Mouse (Mus musculus): ENCODE results near the gene Alppl2. TPM values are rescaled to one million over a fixed set of nuclear protein-coding genes. Genes with fewer than 3 reads are reported as not detected.
A peak's percentile ranks its signal among the peaks of the same experiment; 100 is the strongest.

The Alppl2 gene
- total RNA-seq (2021), result not detected in 2 replicates
- long read RNA-seq, result 0 reads

DNA sequence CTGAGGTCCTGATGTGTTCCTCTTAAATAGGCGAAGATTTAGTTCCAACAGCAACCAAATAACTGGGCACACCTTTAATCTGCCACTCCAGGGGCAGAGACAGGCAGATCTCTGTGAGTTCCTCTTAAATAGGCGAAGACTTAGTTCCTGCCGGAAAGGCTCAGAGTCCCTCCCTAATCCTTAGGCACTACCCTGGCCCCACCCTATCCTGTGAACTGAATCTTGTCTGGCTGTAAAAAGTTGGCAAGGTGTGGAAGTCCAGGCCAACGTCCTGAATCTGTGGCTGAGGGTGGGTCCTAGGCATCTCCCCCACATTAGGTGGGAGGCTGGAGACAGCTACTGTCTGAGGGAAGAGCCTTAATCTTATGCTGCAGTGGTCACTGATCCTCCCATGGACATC is at the start of gene Alppl2:
Gene Alppl2, minus strand, starts transcription at position 101 of the 400 bp plus-strand sequence.
- no peak for DNase-seq

DNA sequence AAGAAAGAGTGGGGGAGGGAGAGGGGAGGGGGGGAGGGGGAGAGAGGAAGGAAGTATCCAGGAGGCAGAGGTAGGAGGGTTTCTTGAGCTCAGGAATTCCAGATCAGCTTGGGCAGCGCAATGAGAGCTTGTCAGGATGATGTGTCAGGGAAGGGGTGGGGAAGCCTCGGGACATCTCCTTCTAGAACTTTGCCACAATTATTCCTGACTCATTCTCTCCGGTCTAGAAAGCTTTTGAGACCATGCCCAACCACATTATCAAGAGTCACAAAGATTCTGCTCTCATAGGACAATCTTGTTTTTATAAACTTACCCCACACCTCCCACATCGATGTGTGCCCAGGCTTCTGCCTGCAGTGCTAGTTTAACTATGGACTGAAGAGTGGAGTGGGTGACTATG is 42.1 kb upstream of the Alppl2 start:
- DNase-seq, result no peak

DNA sequence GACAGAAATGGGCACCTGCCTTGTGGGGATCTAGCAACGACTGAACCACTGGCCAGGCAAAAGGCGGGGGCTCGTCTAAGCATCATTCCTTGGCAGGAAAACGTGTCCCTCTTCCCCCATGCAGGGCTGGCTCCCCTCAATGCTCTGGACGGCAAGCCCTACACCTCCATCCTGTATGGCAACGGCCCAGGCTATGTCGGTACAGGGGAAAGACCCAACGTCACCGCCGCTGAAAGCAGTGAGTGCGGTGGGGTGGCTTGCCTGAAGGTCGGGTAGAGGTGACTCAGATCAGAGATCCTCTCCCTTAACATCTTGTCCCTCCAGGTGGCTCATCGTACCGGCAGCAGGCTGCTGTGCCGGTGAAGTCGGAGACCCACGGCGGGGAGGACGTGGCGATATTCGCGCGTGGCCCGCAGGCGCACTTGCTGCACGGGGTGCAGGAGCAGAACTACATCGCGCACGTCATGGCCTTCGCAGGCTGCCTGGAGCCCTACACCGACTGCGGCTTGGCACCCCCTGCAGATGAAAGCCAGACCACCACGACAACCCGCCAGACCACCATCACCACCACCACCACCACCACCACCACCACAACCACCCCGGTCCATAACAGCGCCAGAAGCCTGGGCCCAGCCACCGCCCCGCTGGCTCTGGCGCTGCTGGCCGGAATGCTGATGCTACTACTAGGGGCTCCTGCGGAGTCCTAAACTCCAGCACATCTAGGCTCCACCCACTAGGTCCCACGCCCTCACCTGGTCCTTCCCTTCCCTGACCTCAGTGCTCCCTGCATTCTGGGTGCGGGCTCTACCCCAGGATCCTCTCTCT is 37.7 kb upstream of the Alppl2 start:
- DNase-seq, result no peak

DNA sequence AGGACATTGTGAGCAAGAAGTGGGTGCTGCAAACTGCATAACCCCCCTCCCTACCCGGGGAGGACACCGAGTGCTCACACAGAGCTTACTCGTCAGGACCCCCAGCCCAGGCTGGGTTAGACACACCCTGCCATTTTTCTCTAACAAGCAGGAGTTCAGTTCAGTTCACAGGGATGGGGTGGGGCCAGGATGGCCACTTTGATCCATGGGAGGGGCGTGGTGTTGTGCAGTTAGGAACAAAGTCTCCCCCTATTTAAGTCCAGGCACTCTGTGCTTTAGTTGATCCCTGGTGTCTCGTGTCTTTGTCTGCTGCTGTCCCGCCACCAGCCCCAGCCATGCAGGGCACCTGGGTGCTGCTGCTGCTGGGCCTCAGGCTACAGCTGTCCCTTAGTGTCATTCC is 34.9 kb upstream of the Alppl2 start, which contains the start of gene Akp3:
Gene Akp3, plus strand, starts transcription at position 301 of the 400 bp plus-strand sequence.
- no peak for DNase-seq

DNA sequence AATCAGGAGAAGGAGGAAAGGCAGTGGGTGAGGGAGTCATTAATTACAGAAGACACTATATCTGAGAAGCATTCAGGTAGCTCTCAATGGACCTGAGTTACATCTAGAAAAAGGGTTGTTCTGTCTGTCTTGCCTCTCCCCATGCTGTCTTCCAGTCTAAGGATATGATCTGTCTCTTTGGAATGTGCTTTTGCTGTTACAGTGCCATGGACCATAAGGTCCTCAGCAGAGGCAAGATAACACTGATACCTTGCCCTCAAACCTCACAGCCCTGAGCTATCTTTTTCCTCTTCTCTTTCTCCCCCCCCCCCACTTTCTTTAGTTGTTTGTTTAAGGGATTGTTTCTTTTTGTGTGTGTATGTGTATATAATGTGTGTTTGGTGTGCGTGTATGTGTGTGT is 25.1 kb upstream of the Alppl2 start:
- no peak for DNase-seq

DNA sequence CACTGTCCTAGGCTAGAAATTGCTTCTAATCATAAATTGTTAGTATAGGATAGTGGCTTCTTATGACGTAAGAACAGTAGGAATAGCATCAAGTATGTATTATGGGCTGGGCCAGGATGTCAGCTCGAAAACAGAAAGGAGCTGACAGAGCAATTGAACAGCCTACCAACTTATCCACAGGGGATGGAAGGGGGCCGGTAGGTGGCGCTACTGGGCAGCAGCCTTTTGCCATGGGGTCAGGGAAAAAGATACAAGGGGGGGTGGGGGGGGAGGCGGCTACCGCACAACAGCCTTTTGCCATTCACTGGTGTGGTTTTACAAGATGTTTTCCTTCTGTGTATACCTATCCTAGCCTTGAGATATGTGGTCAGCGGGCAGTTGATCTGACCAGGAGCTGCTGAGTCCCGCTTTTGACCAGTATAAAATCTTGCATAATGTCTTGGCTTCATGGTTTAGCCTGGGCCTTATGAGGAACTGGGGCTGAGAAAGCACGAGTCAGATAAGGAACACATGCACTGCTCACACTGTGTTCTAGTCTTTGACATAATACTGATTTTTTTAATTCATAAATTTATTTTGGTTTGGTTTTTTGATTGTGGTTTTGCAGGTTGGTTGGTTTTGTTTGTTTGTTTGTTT is 22.1 kb upstream of the Alppl2 start:
- DNase-seq, result peak; percentile 72

DNA sequence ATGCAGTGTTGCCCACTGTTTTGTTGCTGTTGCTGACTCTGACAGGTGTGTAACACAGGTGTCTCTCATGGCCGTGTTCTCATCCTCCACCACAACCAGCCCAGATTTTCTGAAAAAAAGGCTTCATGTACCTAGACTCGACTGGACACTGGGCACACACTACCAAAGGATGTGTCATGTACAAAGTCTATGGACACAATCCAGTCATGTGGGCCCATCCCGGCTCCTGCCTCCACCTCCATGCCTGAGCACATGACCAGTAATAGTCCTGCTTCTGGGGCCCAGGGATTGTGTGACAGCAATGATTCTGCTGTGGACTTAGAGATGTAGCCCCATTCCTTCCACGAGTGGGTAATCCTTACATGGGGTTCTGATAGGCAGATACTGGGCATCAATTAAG is 18.8 kb upstream of the Alppl2 start:
- no peak for DNase-seq

DNA sequence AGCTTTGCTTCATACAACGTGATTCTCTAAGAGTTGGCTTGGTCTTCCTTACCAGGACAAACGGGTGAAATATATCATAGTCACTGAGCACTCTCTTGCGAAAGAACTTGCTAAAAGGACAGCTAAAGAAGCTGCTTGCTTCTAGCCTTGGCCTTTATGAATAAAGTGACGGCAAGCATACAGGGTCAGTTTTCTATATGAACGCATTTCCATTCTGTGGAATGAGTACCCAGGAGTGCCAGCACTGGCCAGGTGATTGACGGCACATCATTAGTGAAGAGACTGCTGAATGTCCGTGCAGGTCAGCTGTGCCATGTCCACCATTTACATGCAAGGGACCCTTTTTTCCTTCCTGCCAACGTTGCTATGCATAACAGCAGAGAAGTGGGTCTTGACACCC is 16.8 kb upstream of the Alppl2 start:
- no peak for DNase-seq

DNA sequence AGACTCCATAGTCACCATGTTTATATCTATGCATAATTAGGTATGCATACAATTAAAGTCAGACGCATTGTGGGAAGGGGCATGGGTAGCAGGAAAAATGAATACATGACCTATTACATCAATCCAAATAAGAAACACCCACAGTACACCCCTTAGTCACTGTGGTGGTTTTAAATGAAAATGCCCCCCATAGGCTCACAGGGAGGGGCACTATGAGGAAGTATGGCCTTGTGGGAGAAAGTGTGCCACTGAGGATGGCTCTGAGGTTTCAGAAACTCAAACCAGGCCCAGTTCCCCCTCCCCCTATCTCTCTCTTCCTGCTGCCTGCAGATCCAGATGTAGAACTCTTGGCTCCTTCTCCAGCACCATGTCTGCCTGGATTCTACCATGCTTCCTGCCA is 14.2 kb upstream of the Alppl2 start:
- no peak for DNase-seq

DNA sequence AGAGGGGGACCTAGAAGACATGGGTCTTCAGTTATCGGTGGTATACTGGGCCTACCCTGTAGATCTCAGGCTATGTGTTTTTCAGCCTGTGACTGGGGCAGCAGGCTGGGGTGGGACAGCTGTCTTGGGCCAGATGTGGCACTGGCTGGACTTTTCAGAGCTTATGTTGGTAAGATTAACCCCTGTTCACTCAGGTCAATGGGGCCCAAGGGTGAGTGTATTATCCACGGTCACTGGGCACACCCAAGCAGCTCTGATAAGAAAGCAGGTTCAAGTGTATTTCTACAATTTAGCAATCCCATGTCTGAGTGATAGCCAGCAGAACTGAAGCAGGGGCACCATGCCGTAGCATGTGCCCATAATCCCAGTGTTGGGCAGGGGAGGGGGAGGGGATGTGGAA is 12.4 kb upstream of the Alppl2 start:
- no peak for DNase-seq

DNA sequence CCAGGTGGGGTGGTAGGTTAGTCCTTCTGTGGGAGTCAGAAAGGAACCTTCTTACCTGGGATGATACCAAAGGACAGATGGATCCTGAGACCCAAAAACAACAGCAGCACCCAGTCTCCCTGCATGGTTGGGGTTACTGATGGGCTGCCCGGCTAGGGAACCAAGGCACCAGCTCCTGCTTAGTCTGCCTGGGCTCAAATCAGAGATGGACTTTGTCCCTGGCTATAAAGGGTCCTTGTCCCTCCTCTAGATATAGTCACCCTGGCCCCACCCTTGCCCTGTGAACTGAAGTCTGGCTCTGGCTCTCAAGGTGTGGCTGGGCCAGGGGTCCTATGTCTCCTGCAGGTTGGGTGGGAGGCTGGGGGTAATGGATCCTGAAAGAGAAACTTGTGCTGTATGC is 11.7 kb upstream of the Alppl2 start, which contains the start of gene Alpi:
Gene Alpi, minus strand, starts transcription at position 196 of the 400 bp plus-strand sequence.
- DNase-seq, result no peak

DNA sequence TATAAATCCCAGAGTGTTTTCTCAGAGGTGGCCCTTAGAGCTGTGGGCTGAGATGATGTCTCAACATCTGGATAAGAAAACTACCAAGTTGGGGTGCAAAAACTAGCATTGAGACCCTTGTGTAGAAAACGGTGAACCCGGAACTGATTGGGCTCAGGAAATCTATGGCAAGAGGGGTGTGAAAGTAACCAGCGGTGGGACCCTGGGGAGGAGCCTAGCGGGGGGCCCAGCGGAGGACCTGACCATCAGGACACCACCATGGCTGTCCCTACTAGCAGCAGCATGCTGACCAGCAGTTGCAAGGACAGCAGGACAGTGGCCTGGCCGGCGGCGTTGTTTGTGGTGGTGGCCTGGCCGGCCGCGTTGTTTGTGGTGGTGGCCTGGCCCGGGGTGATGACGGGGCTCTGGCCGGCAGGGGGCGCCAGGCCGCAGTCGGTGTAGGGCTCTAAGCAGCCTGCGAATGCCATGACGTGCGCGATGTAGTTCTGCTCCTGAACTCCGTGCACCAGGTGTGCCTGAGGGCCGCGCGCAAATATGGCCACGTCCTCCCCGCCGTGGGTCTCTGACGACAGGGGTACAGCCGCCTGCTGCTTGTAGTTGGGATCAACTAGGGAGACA is 8.7 kb upstream of the Alppl2 start:
- DNase-seq, result peak; percentile 82

DNA sequence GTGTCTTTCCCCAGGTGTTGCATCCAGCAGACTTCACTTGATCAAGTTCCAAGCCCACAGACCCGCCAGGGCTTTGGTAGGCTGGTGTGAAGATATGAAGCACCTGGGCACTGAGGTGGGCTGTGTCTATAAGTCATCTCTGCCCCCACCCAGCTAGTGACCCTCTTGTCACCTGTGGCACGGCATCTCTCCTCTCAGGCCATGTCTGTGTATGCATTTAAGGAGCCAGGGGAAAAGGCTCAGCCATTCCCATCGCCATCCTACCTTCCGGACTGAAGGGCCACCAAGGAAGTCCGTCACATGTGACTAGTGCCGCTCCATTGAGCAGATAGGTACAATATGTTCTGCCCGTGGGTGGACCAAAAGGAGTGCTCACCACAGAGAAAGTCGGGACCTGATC is 5.9 kb upstream of the Alppl2 start:
- no peak for DNase-seq

DNA sequence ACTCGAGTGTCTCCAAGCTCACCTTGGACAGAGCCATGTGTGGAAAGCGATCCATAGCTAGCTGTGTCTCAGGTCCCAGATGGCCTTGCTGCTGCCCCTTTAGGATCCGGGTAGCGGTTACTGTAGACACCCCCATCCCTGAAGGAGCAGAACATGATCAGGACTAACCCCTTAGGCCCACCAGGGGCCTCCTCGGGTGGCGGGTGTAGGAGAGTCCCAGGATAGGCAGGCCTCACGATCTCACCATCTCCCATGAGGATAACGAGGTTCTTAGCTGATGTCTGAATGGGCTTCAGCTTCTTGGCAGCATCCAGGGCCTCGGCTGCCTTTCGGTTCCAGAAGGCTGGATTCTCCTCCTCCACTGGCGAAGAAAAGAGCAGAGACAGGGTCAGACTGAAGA is 477 bp downstream of the Alppl2 start:
- no peak for DNase-seq

DNA sequence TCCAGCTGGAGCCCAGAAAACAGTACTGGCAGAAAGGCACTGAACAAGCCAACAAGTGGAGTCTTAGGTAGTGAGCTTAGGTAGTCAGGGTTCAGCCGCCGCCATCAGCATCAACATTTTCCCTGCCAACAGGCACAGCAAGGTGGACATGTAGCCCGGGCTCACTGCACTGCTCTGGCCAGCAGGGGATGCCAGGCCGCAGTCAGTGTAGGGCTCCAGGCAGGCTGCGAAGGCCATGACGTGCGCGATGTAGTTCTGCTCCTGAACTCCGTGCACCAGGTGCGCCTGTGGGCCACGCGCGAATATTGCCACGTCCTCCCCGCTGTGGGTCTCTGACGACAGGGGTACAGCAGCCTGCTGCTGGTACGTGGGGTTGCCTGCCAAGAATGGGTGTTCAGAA is 2.8 kb downstream of the Alppl2 start:
- no peak for DNase-seq

DNA sequence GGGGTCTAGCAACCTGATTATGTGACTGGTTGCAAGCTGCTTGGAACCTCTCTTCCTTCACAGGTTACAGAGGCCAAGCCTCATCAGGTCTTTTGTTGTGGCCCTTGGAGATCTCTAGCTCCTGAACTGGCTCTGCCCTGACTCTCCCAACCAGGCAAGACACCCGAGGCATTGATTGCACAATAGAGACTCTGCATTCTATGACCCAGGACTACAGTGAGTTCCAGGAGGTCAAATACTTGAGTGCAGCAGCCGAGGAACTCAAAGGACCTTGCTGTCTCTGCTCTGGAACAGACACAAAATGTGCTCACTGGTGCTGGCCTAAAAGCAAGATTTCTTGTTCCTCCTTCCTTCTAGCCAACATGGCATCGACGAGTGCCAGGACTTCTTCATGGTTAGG is 3.5 kb downstream of the Alppl2 start:
- DNase-seq, result no peak

DNA sequence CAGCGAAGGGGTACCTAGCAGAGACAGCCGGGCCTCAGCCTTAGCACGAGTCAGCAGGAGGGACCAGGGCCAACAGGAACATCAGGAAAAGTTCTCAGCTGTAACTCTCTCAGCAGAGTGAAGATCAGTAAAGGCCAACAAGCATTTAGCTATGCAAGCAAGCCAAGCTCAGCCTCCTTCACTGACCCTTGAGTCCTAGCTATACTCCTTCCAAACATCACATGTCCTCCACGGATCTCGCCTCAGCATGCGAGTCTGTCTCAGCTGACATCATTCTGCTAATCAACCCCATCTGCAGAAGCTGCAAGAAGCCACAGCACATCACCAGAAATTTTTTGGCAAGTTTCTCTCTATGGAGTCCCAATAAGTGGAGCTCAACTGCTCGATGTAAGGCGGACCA is 16.0 kb downstream of the Alppl2 start:
- DNase-seq, result no peak

DNA sequence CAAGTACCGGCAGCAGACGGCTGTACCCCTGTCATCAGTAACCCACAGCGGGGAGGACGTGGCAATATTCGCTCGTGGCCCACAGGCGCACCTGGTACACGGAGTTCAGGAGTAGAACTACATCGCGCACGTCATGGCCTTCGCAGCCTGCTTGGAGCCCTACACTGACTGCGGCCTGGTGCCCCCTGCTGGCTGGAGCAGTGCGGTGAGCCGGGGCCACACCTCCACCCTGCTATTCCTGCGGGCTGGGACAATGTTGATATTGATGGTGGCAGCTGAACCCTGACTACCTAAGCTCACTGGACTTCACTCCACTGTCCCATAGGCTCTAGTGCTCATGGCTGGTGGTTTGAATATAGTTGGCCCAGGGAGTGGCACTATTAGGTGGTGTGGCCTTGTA is 19.0 kb downstream of the Alppl2 start:
- peak; percentile 63 for DNase-seq

DNA sequence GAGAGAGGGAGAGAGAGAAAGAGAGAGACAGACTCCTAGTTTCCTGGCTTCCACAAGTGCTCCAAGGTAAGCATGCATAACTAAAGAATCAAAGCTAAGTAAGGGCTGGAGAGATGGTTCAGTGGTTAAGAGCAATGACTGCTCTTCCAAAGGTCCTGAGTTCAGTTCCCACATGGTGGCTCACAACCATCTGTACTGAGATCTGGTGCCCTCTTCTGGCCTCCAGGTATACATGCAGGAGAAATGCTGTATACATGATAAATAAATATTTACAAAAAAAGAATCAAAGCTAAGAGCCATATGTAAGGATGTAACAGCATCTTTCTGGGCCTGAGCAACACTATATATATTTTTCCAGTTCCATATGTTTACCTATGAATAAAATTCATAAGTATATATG is 28.8 kb downstream of the Alppl2 start:
- no peak for DNase-seq

DNA sequence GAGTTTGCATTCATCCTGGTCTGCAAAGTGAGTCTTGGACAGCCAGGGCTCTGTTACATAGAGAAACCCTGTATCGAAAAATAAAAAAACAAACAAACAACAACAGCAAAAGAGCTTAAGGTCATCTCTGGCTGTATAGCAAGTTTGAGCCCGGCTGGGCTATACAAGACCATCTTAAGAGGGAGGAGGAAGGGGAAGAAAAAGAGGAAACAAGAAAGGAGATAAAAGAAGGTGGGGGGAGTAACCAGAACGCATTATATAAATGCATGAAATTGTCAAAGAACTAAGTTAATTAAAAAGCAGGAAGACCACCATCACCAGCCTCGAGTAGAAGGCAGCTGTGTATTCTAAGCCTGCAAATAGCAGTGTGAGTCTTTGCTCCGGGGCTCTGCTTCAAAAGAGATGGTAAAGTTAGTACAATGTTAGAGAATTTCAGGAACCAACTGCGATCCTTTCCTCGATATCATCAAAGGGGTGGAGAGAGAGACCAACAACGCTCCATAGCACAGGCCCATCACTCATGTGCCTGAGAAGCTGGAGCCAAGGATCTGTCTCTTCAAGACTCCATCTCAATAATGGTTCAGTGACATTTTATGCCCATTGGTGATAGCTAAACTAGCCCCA is 30.6 kb downstream of the Alppl2 start:
- DNase-seq, result no peak

DNA sequence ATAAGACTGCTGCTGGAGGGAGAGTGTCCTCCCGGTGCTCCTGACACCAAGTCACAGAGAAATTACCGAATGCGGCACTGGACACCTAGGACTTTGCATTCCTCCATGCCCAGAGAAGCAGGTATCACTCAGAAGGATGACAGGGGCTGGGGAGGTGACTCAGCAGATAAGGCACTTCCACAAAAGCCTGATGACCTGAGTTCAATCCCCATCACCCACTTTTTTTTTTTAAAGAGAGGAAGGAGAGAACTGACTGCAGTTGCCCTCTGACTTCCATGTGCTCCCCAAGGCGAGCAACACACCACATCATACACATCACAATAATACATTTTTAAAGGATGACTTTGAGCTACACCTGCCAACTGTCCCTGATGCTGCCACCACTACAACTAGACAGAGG is 32.7 kb downstream of the Alppl2 start:
- DNase-seq, result no peak

DNA sequence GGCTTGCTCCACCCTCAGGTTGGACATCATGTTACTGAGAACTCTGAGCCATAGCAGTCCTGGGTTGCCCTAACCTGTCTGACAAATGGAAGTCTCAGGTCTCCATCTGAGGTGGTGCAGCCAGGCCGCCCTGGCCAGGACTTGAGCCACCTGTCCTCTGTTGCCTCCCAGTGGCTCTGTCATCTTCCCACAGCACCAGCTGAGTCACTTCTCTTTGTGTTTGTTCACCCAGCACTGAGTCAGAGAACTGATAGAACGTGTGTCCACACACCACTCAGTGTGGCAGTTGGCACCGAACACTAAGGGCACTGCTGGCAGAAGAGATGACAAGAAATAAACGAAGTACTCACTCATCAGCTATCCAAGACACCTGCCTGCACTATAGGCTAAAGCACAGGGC is 38.4 kb downstream of the Alppl2 start:
- DNase-seq, result peak; percentile 12

DNA sequence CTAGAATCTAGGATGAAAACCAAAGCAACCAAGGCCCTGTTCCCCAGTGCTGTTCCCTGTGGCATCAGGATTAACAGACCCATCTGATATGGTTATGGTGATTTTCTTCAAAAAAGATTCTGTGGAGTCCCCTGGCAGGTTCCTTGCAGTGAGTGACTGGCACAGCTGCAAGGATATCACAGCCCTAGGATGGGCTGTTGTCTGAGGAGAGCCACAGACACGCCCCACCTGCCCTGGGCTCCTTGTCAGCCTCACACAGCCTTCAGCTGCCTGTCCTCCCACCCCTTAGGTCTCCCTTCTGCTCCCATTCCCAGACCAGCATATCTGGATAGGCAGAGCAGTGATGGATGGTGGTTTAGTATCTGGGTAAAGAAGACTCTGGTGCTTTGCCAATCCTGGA is 39.0 kb downstream of the Alppl2 start:
- DNase-seq, result no peak

Data from adrenal gland, postnatal 25 days (tissue).